Mouse (Mus musculus) induced T-regulatory cell, adult 2 months (primary cell): ENCODE data around the gene Gm20379.

Experiments used
- DNase-seq: peaks from one replicate; pipeline ENCODE4 v3.0.0-alpha.2; 2012; ENCODE audit warnings: low read depth

Gm20379 gene

GRCm38 (mm10) chr13:92305680-92306079 is at the start of gene Gm20379:
Gene Gm20379, plus strand, starts transcription at chr13:92305980.
- no peak for DNase-seq

- no peak for DNase-seq
Observed at GRCm38 (mm10) chr13:92261329-92261728, 44.5 kb upstream of the Gm20379 start.

- no peak for DNase-seq
Observed at GRCm38 (mm10) chr13:92263566-92263965, 42.2 kb upstream of the Gm20379 start.

GRCm38 (mm10) chr13:92267076-92267475 is 38.7 kb upstream of the Gm20379 start:
- DNase-seq = peak; percentile 61

GRCm38 (mm10) chr13:92274274-92275198 is 31.2 kb upstream of the Gm20379 start:
- peak; percentile 25 for DNase-seq

- DNase-seq = no peak
Observed at GRCm38 (mm10) chr13:92275292-92275691, 30.5 kb upstream of the Gm20379 start.

- no peak for DNase-seq
Observed at GRCm38 (mm10) chr13:92277027-92277426, 28.8 kb upstream of the Gm20379 start.

- no peak for DNase-seq
Observed at GRCm38 (mm10) chr13:92291605-92292004, 14.2 kb upstream of the Gm20379 start.

GRCm38 (mm10) chr13:92293883-92294282 is 11.9 kb upstream of the Gm20379 start:
- peak; percentile 43 for DNase-seq

GRCm38 (mm10) chr13:92296490-92296889 is 9.3 kb upstream of the Gm20379 start:
- DNase-seq = no peak

GRCm38 (mm10) chr13:92297021-92297420 is 8.8 kb upstream of the Gm20379 start:
- DNase-seq = no peak

GRCm38 (mm10) chr13:92299522-92299921 is 6.3 kb upstream of the Gm20379 start:
- DNase-seq = no peak

- DNase-seq = no peak
Observed at GRCm38 (mm10) chr13:92301754-92302153, 4.0 kb upstream of the Gm20379 start.

- DNase-seq = no peak
Observed at GRCm38 (mm10) chr13:92302466-92302865, 3.3 kb upstream of the Gm20379 start.

- DNase-seq = no peak
Observed at GRCm38 (mm10) chr13:92303062-92303948, 2.5 kb upstream of the Gm20379 start.

- peak; percentile 78 for DNase-seq
Observed at GRCm38 (mm10) chr13:92304291-92304690, 1.5 kb upstream of the Gm20379 start.

- no peak for DNase-seq
Observed at GRCm38 (mm10) chr13:92314613-92315012, 8.8 kb downstream of the Gm20379 start.

- no peak for DNase-seq
Observed at GRCm38 (mm10) chr13:92320770-92321169, 15.0 kb downstream of the Gm20379 start.

GRCm38 (mm10) chr13:92326030-92326429 is 20.2 kb downstream of the Gm20379 start:
- DNase-seq = no peak

- peak; percentile 39 for DNase-seq
Observed at GRCm38 (mm10) chr13:92328000-92328399, 22.2 kb downstream of the Gm20379 start.

- no peak for DNase-seq
Observed at GRCm38 (mm10) chr13:92330621-92331020, 24.8 kb downstream of the Gm20379 start.

- DNase-seq = peak; percentile 70
Observed at GRCm38 (mm10) chr13:92332103-92332879, 26.5 kb downstream of the Gm20379 start.
